Mouse (Mus musculus): ENCODE measurements around the gene Eef1akmt2. TPM values are rescaled to one million over a fixed set of nuclear protein-coding genes. Genes with fewer than 3 reads are reported as not detected.

Eef1akmt2 gene
- polyA plus RNA-seq, 1 experiment from 2014 or later: 42.0 TPM

- Histone ChIP-seq H3K4me1 (ENCODE audit: control insufficient read depth in 2 of 2, insufficient read depth in 2 of 2, low read length in 2 of 2) (peaks cover 34 to 60% of the 10 kb centered on the region in 2 experiments), H3K27me3 (ENCODE audit: control insufficient read depth, insufficient read depth, low read length) (no peaks in the 10 kb centered on the region), H3K4me3 (ENCODE audit: control insufficient read depth in 1 of 2, insufficient read depth in 1 of 2, low read depth in 1 of 2, low read length in 2 of 2) (no peak overlapping the region), H3K36me3 (ENCODE audit: control insufficient read depth, insufficient read depth, low read length) (no peaks in the 10 kb centered on the region), H3K27ac (replicated peaks in 1 of 2; ENCODE audit: control insufficient read depth in 1 of 2, insufficient read depth in 1 of 2, low read depth in 2 of 2, low read length in 2 of 2) (peak overlapping the region; percentile 73), H3K9me3 (ENCODE audit: control insufficient read depth, low read length) (no peaks in the 10 kb centered on the region), H3K9ac (ENCODE audit: low read length) (peak overlapping the region; percentile 4; the same call in 1 of the 2 replicates), H3K4me2 (ENCODE audit: low read length) (peak overlapping the region; percentile 2; the same call in 1 of the 2 replicates)
- 12% methylated on average over 4 of the region's 4 CpGs for WGBS
- ATAC-seq (ENCODE audit: insufficient number of reproducible peaks, insufficient read depth, low FRiP score, low read depth): no peak
These were observed 66.0 kb downstream of the Eef1akmt2 start for GRCm38 (mm10) chr7:132786522-132786921.

- peak overlapping the region; percentile 73 for H3K27ac ChIP-seq (replicated peaks in 1 of 2; ENCODE audit: control insufficient read depth in 1 of 2, insufficient read depth in 1 of 2, low read depth in 2 of 2, low read length in 2 of 2)
- no peaks in the 10 kb centered on the region for H3K9me3 ChIP-seq (ENCODE audit: control insufficient read depth, low read length)
- no peaks in the 10 kb centered on the region for H3K27me3 ChIP-seq (ENCODE audit: control insufficient read depth, insufficient read depth, low read length)
- ATAC-seq (ENCODE audit: insufficient number of reproducible peaks, insufficient read depth, low FRiP score, low read depth): no peak
- H3K36me3 ChIP-seq (ENCODE audit: control insufficient read depth, insufficient read depth, low read length): no peaks in the 10 kb centered on the region
- H3K4me1 ChIP-seq (ENCODE audit: control insufficient read depth in 2 of 2, insufficient read depth in 2 of 2, low read length in 2 of 2): peaks cover 39 to 65% of the 10 kb centered on the region in 2 experiments
- no peak overlapping the region for H3K4me3 ChIP-seq (ENCODE audit: control insufficient read depth in 1 of 2, insufficient read depth in 1 of 2, low read depth in 1 of 2, low read length in 2 of 2)
- H3K4me2 ChIP-seq (ENCODE audit: low read length): peak overlapping the region; percentile 2; the same call in 1 of the 2 replicates
- peak overlapping the region; percentile 4; the same call in 1 of the 2 replicates for H3K9ac ChIP-seq (ENCODE audit: low read length)
- WGBS: 3% methylated on average over 7 of the region's 7 CpGs
These were observed 66.5 kb downstream of the Eef1akmt2 start for GRCm38 (mm10) chr7:132786011-132786410.

GRCm38 (mm10) chr7:132784101-132784500 lies 68.4 kb downstream of the Eef1akmt2 start:
- Histone ChIP-seq H3K9ac (ENCODE audit: low read length) (no peak overlapping the region), H3K9me3 (ENCODE audit: control insufficient read depth, low read length) (no peaks in the 10 kb centered on the region), H3K27me3 (ENCODE audit: control insufficient read depth, insufficient read depth, low read length) (no peaks in the 10 kb centered on the region), H3K36me3 (ENCODE audit: control insufficient read depth, insufficient read depth, low read length) (0 out of 2 replicates have a peak, but pooled peaks cover under 1% of the 10 kb centered on the region), H3K4me1 (ENCODE audit: control insufficient read depth in 2 of 2, insufficient read depth in 2 of 2, low read length in 2 of 2) (peaks cover 47 to 78% of the 10 kb centered on the region in 2 experiments), H3K4me2 (ENCODE audit: low read length) (no peak overlapping the region), H3K4me3 (ENCODE audit: control insufficient read depth in 1 of 2, insufficient read depth in 1 of 2, low read depth in 1 of 2, low read length in 2 of 2) (no peak overlapping the region), H3K27ac (replicated peaks in 1 of 2; ENCODE audit: control insufficient read depth in 1 of 2, insufficient read depth in 1 of 2, low read depth in 2 of 2, low read length in 2 of 2) (no peak overlapping the region)
- WGBS: 65% methylated on average over 5 of the region's 5 CpGs
- ATAC-seq (ENCODE audit: insufficient number of reproducible peaks, insufficient read depth, low FRiP score, low read depth): no peak

- Histone ChIP-seq H3K9me3 (ENCODE audit: control insufficient read depth, low read length) (no peaks in the 10 kb centered on the region), H3K36me3 (ENCODE audit: control insufficient read depth, insufficient read depth, low read length) (peaks cover 13% of the 10 kb centered on the region), H3K4me2 (ENCODE audit: low read length) (no peak overlapping the region), H3K4me1 (ENCODE audit: control insufficient read depth in 2 of 2, insufficient read depth in 2 of 2, low read length in 2 of 2) (peaks cover 47 to 70% of the 10 kb centered on the region in 2 experiments), H3K27ac (replicated peaks in 1 of 2; ENCODE audit: control insufficient read depth in 1 of 2, insufficient read depth in 1 of 2, low read depth in 2 of 2, low read length in 2 of 2) (peak overlapping the region; percentile 9 to 64; a peak in 3 of 4 replicates), H3K4me3 (ENCODE audit: control insufficient read depth in 1 of 2, insufficient read depth in 1 of 2, low read depth in 1 of 2, low read length in 2 of 2) (no peak overlapping the region), H3K27me3 (ENCODE audit: control insufficient read depth, insufficient read depth, low read length) (no peaks in the 10 kb centered on the region), H3K9ac (ENCODE audit: low read length) (peak overlapping the region; percentile 27; the same call in 1 of the 2 replicates)
- 32% methylated on average over 6 of the region's 6 CpGs for WGBS
- no peak for ATAC-seq (ENCODE audit: insufficient number of reproducible peaks, insufficient read depth, low FRiP score, low read depth)
These were observed 70.6 kb downstream of the Eef1akmt2 start for GRCm38 (mm10) chr7:132781850-132782249.

DNA sequence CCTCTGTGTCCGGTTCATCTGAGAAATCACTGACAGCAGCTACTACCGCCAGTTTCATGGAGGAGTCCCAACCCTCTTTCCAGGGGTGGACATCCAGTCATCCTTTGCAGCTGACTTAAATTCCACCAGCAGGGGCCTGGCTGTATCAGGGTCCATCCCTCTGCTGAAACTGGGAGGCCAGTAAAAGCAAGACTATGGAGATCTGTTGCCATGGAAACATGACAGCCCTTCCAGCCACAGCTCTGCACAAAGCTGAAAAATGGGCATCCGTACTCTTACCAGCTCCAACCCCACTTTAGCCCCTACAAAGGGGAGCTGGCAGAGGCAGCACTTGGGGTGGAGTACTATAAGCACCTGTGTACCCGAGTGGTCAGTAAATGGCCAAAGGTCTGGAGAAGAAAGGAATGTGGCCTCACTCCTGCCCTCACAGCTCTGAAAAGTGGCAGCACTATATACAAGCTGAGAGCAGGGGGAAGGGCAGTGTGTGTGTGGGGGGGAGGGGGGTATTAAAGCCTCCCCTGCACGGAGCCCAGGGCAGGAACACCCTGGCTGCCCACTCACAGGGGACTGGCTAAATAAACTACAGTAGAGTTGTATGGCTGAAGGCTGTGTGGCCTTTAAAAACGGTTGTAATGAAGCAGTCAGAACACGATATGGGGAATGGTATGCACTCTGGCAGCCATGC lies 71.2 kb downstream of the Eef1akmt2 start:
- no peak for ATAC-seq (ENCODE audit: insufficient number of reproducible peaks, insufficient read depth, low FRiP score, low read depth)
- peaks cover 18% of the 10 kb centered on the region for H3K36me3 ChIP-seq (ENCODE audit: control insufficient read depth, insufficient read depth, low read length)
- 42% methylated on average over 7 of the region's 7 CpGs for WGBS
- no peak overlapping the region for H3K4me3 ChIP-seq (ENCODE audit: control insufficient read depth in 1 of 2, insufficient read depth in 1 of 2, low read depth in 1 of 2, low read length in 2 of 2)
- H3K4me1 ChIP-seq (ENCODE audit: control insufficient read depth in 2 of 2, insufficient read depth in 2 of 2, low read length in 2 of 2): peaks cover 41 to 70% of the 10 kb centered on the region in 2 experiments
- H3K27ac ChIP-seq (replicated peaks in 1 of 2; ENCODE audit: control insufficient read depth in 1 of 2, insufficient read depth in 1 of 2, low read depth in 2 of 2, low read length in 2 of 2): peak overlapping the region; percentile 9 to 64; a peak in 3 of 4 replicates
- no peaks in the 10 kb centered on the region for H3K9me3 ChIP-seq (ENCODE audit: control insufficient read depth, low read length)
- no peak overlapping the region for H3K4me2 ChIP-seq (ENCODE audit: low read length)
- H3K27me3 ChIP-seq (ENCODE audit: control insufficient read depth, insufficient read depth, low read length): no peaks in the 10 kb centered on the region
- H3K9ac ChIP-seq (ENCODE audit: low read length): peak overlapping the region; percentile 27; the same call in 1 of the 2 replicates

- H3K4me2 ChIP-seq (ENCODE audit: low read length): no peak overlapping the region
- 62% methylated on average over 4 of the region's 4 CpGs for WGBS
- H3K9ac ChIP-seq (ENCODE audit: low read length): no peak overlapping the region
- H3K4me1 ChIP-seq (ENCODE audit: control insufficient read depth in 2 of 2, insufficient read depth in 2 of 2, low read length in 2 of 2): peaks cover 38 to 68% of the 10 kb centered on the region in 2 experiments
- H3K36me3 ChIP-seq (ENCODE audit: control insufficient read depth, insufficient read depth, low read length): peaks cover 19% of the 10 kb centered on the region
- ATAC-seq (ENCODE audit: insufficient number of reproducible peaks, insufficient read depth, low FRiP score, low read depth): no peak
- H3K27me3 ChIP-seq (ENCODE audit: control insufficient read depth, insufficient read depth, low read length): no peaks in the 10 kb centered on the region
- H3K4me3 ChIP-seq (ENCODE audit: control insufficient read depth in 1 of 2, insufficient read depth in 1 of 2, low read depth in 1 of 2, low read length in 2 of 2): no peak overlapping the region
- peak overlapping the region in 1 of 2 experiments; percentile 64; a peak in 2 of 4 replicates for H3K27ac ChIP-seq (replicated peaks in 1 of 2; ENCODE audit: control insufficient read depth in 1 of 2, insufficient read depth in 1 of 2, low read depth in 2 of 2, low read length in 2 of 2)
- H3K9me3 ChIP-seq (ENCODE audit: control insufficient read depth, low read length): no peaks in the 10 kb centered on the region
These were observed 71.9 kb downstream of the Eef1akmt2 start for GRCm38 (mm10) chr7:132780611-132781010.

DNA sequence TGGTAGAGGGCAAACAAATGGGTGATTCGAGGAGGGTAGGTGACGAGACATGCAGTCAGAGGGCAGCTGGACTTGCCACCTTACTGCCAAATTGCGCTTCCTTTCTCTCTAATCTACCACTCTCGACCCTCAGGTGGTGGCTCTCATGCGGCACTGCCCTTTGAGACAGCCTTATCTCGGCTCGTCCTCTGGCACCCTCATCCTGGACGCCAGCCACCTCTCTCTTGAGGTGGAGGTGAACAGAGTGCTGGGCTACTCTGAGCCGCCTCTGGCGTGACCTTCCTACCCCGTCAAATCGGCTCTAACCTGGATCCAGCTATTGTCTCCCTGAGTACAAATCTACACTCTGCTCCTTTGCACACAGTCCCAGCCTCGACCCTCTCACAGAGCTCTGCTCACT lies 73.8 kb downstream of the Eef1akmt2 start:
- 51% methylated on average over 13 of the region's 13 CpGs for WGBS
- Histone ChIP-seq H3K4me3 (ENCODE audit: control insufficient read depth in 1 of 2, insufficient read depth in 1 of 2, low read depth in 1 of 2, low read length in 2 of 2) (no peak overlapping the region), H3K9ac (ENCODE audit: low read length) (peak overlapping the region; percentile 34; the same call in 1 of the 2 replicates), H3K4me1 (ENCODE audit: control insufficient read depth in 2 of 2, insufficient read depth in 2 of 2, low read length in 2 of 2) (peaks cover 36 to 64% of the 10 kb centered on the region in 2 experiments), H3K9me3 (ENCODE audit: control insufficient read depth, low read length) (no peaks in the 10 kb centered on the region), H3K4me2 (ENCODE audit: low read length) (no peak overlapping the region), H3K27me3 (ENCODE audit: control insufficient read depth, insufficient read depth, low read length) (no peaks in the 10 kb centered on the region), H3K36me3 (ENCODE audit: control insufficient read depth, insufficient read depth, low read length) (peaks cover 24% of the 10 kb centered on the region), H3K27ac (replicated peaks in 1 of 2; ENCODE audit: control insufficient read depth in 1 of 2, insufficient read depth in 1 of 2, low read depth in 2 of 2, low read length in 2 of 2) (no peak overlapping the region)
- ATAC-seq (ENCODE audit: insufficient number of reproducible peaks, insufficient read depth, low FRiP score, low read depth): no peak
